Mouse (Mus musculus) yolk sac, embryonic 10.5 days (tissue): ENCODE measurements around the gene Pms1.

Experiments
- DNase-seq: peaks from one replicate; pipeline ENCODE4 v3.0.0-alpha.2; 2017; ENCODE audit warnings: low spot score

Pms1 gene

GRCm38 (mm10) chr1:53194536-53194935, 102.3 kb downstream of the Pms1 start:
- no peak for DNase-seq

DNA sequence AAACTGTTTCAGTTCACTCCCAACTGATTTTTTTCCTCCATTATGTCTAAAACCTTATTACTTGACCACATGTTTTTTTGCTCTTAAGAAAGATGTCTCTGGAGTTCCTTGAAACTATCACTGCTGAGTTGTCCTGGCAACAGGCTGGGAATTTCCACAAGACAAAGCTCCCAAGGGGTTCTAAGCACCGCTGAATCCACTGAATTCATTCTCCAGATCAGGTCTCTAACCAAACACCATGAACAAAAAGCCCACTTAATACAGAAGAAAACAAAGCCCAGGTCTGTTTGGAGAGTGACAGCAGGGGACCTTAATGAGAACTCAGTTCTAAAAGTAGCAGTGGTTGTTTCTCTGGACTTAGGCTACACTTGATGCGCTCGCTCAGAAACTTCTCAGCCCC, 105.6 kb downstream of the Pms1 start:
- DNase-seq: no peak

- DNase-seq: no peak
These were observed 107.2 kb downstream of the Pms1 start for GRCm38 (mm10) chr1:53189620-53190019.

DNA sequence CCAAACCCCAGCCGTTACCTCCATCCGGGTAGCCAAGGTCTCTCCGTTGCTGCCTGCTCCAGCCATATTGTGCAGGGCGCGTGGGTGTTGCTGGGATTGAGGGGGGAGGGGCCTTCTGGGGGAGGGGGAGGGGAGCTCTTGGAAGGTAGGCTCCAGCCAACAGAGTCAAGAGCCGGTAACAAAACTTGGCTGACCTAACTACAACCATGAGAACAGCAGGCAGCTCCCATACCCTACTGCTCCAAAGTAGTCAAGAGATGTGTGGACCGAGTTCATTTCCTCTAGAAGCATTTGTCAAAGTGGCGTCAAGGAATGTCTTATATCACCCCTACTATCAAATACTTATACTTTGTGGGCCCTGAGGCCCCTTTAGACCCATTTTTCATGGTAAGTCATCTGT, 109.3 kb downstream of the Pms1 start, which contains the start of gene 1700019A02Rik:
TSS of gene 1700019A02Rik (minus strand) at position 101 of the 400 bp plus-strand sequence.
- DNase-seq: no peak

GRCm38 (mm10) chr1:53186301-53186700, 110.5 kb downstream of the Pms1 start:
- no peak for DNase-seq

DNA sequence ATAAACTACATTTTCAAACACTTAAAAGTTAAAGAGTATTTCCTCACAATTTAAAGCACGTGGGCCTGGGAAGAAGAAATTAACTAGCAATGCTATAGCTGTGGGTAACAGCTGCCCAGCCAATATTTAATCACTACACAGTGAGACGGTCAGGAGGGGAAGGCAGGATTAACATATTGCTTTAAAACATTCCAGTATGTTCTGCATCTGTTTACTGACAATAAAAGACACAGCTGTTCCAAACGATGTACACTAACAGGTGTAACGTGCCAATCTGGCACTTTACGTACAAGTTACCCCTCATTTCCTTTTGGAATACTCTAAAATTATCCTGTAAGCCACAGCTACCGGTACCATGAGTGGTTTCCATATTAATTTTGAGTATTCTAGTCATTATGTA, 139.1 kb downstream of the Pms1 start:
- DNase-seq: no peak
